Mouse (Mus musculus): ENCODE measurements around the gene Rbp7. TPM values are rescaled to one million over a fixed set of nuclear protein-coding genes. Genes with fewer than 3 reads are reported as not detected.

Gene Rbp7
- polyA plus RNA-seq, 1 experiment from 2014 or later: 2.4 TPM

GRCm38 (mm10) chr4:149405713-149406443 lies 48.9 kb downstream of the Rbp7 start:
- H3K27me3 ChIP-seq (replicated peaks): no peaks in the 10 kb centered on the region
- H3K4me1 ChIP-seq (replicated peaks): peaks cover 61% of the 10 kb centered on the region
- H3K4me2 ChIP-seq: peak overlapping the region; percentile 11; the same call in 1 of the 2 replicates
- no peaks in the 10 kb centered on the region for H3K9me3 ChIP-seq (replicated peaks)
- peaks cover 13% of the 10 kb centered on the region for H3K36me3 ChIP-seq
- ATAC-seq (ENCODE audit: insufficient number of reproducible peaks, low FRiP score): no peak
- H3K4me3 ChIP-seq: no peak overlapping the region
- H3K9ac ChIP-seq: no peak overlapping the region
- WGBS: 50% methylated on average over 16 of the region's 16 CpGs
- peak overlapping the region; percentile 32 for H3K27ac ChIP-seq (ENCODE audit: poor library complexity, severe bottlenecking)

- Histone ChIP-seq H3K9me3 (replicated peaks) (no peaks in the 10 kb centered on the region), H3K9ac (no peak overlapping the region), H3K27ac (ENCODE audit: poor library complexity, severe bottlenecking) (no peak overlapping the region), H3K36me3 (0 out of 2 replicates have a peak, but pooled peaks cover 5% of the 10 kb centered on the region), H3K4me1 (replicated peaks) (peaks cover 67% of the 10 kb centered on the region), H3K27me3 (replicated peaks) (no peaks in the 10 kb centered on the region), H3K4me2 (no peak overlapping the region), H3K4me3 (no peak overlapping the region)
- ATAC-seq (ENCODE audit: insufficient number of reproducible peaks, low FRiP score): no peak
- WGBS: 71% methylated on average over 19 of the region's 19 CpGs
Observed at GRCm38 (mm10) chr4:149404640-149405465, 49.9 kb downstream of the Rbp7 start.

GRCm38 (mm10) chr4:149403037-149403436 lies 51.7 kb downstream of the Rbp7 start:
- Histone ChIP-seq H3K27me3 (replicated peaks) (no peaks in the 10 kb centered on the region), H3K27ac (ENCODE audit: poor library complexity, severe bottlenecking) (peak overlapping the region; percentile 60), H3K36me3 (peaks cover 6% of the 10 kb centered on the region; the same call in 1 of the 2 replicates), H3K4me1 (replicated peaks) (peaks cover 86% of the 10 kb centered on the region), H3K4me3 (no peak overlapping the region), H3K9ac (no peak overlapping the region), H3K4me2 (peak overlapping the region; percentile 22), H3K9me3 (replicated peaks) (no peaks in the 10 kb centered on the region)
- no peak for ATAC-seq (ENCODE audit: insufficient number of reproducible peaks, low FRiP score)
- WGBS: 21% methylated on average over 6 of the region's 6 CpGs

- WGBS: 57% methylated on average over 8 of the region's 8 CpGs
- Histone ChIP-seq H3K4me3 (no peak overlapping the region), H3K27me3 (replicated peaks) (no peaks in the 10 kb centered on the region), H3K9me3 (replicated peaks) (no peaks in the 10 kb centered on the region), H3K4me1 (replicated peaks) (peaks cover 94% of the 10 kb centered on the region), H3K27ac (ENCODE audit: poor library complexity, severe bottlenecking) (peak overlapping the region; percentile 50; the same call in 1 of the 2 replicates), H3K36me3 (peaks cover 11% of the 10 kb centered on the region; the same call in 1 of the 2 replicates), H3K4me2 (no peak overlapping the region), H3K9ac (no peak overlapping the region; the same call in 1 of the 2 replicates)
- ATAC-seq (ENCODE audit: insufficient number of reproducible peaks, low FRiP score): no peak
Observed at GRCm38 (mm10) chr4:149401591-149401982, 53.2 kb downstream of the Rbp7 start.

- WGBS: 57% methylated on average over 12 of the region's 12 CpGs
- peaks cover 11% of the 10 kb centered on the region; the same call in 1 of the 2 replicates for H3K36me3 ChIP-seq
- no peak overlapping the region for H3K4me3 ChIP-seq
- H3K4me1 ChIP-seq (replicated peaks): peaks cover 94% of the 10 kb centered on the region
- peak overlapping the region; percentile 50 for H3K27ac ChIP-seq (ENCODE audit: poor library complexity, severe bottlenecking)
- no peak overlapping the region; the same call in 1 of the 2 replicates for H3K9ac ChIP-seq
- no peak for ATAC-seq (ENCODE audit: insufficient number of reproducible peaks, low FRiP score)
- 0 out of 2 replicates have a peak overlapping the region, but pooled peaks have one; percentile 3 for H3K4me2 ChIP-seq
- H3K9me3 ChIP-seq (replicated peaks): no peaks in the 10 kb centered on the region
- H3K27me3 ChIP-seq (replicated peaks): no peaks in the 10 kb centered on the region
Observed at GRCm38 (mm10) chr4:149400878-149401590, 53.7 kb downstream of the Rbp7 start.

Other genes with a start within 250 kb of the Rbp7 start
- gene Kif1b, start 147.3 kb downstream of the Rbp7 start, polyA plus RNA-seq (2016; fragmentation: Nextera tagmentation; extraction: Ambion mirVana): 60.1 and 62.9 TPM in 2 replicates
- gene Ube4b, start 28.2 kb downstream of the Rbp7 start, polyA plus RNA-seq (2016; fragmentation: Nextera tagmentation; extraction: Ambion mirVana): 50.3 and 58.3 TPM in 2 replicates
- gene Tmem274, start 22.4 kb upstream of the Rbp7 start, polyA plus RNA-seq (2016; fragmentation: Nextera tagmentation; extraction: Ambion mirVana): 0.29 and 0.33 TPM in 2 replicates
- gene Nmnat1, start 30.2 kb upstream of the Rbp7 start, polyA plus RNA-seq (2016; fragmentation: Nextera tagmentation; extraction: Ambion mirVana): 12.0 and 14.0 TPM in 2 replicates
- 32.1 and 40.9 TPM in 2 replicates for gene Lzic, start 30.3 kb upstream of the Rbp7 start, polyA plus RNA-seq (2016; fragmentation: Nextera tagmentation; extraction: Ambion mirVana)
- gene Ctnnbip1, start 63.3 kb upstream of the Rbp7 start, polyA plus RNA-seq (2016; fragmentation: Nextera tagmentation; extraction: Ambion mirVana): 38.5 and 39.3 TPM in 2 replicates
- 38.3 and 38.9 TPM in 2 replicates for gene Clstn1, start 131.5 kb upstream of the Rbp7 start, polyA plus RNA-seq (2016; fragmentation: Nextera tagmentation; extraction: Ambion mirVana)
- gene Pik3cd, start 247.6 kb upstream of the Rbp7 start, polyA plus RNA-seq (2016; fragmentation: Nextera tagmentation; extraction: Ambion mirVana): 3.5 and 3.7 TPM in 2 replicates

Measured in heart, embryonic 12.5 days (tissue).